Mouse (Mus musculus) cerebellum, postnatal 14 days (tissue): ENCODE results near the gene Ifi206.

ENCODE experiments used
- DNase-seq, 2 experiments: peaks; one replicate each; pipeline ENCODE4 v3.0.0; 2021; ENCODE audit warnings: mixed read lengths in 2 of 2

Ifi206 gene

DNA sequence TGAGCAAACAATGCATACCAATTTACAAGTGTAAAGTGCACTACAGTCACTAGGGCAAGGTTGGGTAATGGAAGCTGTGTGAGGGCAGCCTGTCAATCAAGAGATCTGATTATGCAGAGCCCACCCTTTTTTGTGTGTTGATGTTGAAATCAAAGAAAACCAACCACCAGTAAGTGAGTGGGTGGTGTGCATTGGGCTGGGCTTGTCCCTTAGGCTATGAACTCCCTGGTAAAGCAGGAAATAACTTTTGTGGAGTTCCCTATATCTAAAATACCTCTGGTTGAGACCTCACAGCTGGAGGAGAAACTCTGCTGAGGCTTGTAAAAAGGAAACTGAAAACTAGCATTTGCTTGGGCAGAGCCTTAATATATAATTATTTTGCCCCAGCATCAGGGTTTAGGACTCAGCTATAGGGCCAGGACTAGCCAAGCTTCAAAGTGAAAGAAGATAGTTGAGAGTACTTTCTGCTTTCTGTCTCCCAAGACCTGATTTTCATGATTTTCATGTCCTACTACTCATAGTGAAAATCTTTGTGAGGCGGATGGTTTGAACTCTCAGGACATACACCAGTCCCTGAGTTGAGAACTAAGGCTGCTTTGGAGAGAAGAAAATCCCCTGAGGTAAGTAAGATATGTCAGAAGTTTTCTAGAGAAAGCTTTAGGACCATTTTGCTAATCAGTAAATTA lies 71.8 kb downstream of the Ifi206 start:
- DNase-seq, result no peak

DNA sequence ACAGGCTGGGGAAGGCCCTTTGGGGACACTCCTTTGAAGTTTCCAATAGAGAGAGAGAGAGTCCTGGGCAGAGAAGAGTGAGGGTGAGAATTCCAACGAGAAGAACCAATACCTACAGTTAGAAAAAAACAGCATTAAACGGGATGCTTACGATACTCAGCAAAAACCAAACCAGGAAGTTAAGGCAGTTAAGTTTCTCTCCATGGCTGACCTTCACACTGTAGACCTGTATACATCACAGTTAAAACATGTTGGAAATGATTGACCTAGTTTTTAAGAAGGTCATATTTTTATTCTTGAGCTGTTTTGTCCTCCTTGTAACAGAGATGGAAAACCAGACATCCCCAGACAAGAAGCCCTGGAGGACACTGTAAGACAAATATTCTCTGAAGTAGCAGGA lies 72.3 kb downstream of the Ifi206 start:
- no peak for DNase-seq
